Mouse (Mus musculus): Measurements from ENCODE around the gene Fkbp9. TPM values are rescaled to one million over a fixed set of nuclear protein-coding genes. Genes with fewer than 3 reads are reported as not detected.

The Fkbp9 gene
- polyA plus RNA-seq, 1 experiment from 2014 or later: 42.6 TPM

DNA sequence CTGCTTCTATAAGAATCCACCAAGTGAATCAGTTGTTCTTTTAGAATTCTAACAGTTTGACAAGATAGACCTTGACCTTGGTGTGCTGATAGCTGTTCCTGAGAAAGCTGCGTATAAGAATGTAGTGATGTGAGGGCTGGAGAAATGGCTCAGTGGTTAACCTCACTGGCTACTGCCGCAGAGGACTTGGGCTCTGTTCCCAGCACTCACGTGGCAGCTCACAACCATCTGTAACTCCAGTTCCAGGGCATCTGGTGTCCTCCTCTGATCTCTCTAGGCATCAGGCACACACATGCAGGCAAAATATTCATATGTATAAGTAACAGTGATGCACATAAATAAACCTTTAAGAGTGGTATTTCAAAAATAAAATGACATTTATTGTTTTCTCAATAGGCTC is 76.1 kb downstream of the Fkbp9 start:
- H3K4me3 ChIP-seq (replicated peaks; ENCODE audit: low read length): no peak overlapping the region
- H3K4me2 ChIP-seq (replicated peaks): no peak overlapping the region
- H3K27ac ChIP-seq: no peak overlapping the region
- peaks cover 14% of the 10 kb centered on the region; the same call in 1 of the 2 replicates for H3K4me1 ChIP-seq (replicated peaks; ENCODE audit: control insufficient read depth, insufficient read depth, low read length)
- no peaks in the 10 kb centered on the region for H3K36me3 ChIP-seq (replicated peaks; ENCODE audit: control insufficient read depth, insufficient read depth)
- no peak overlapping the region for H3K9ac ChIP-seq
- DNase-seq (ENCODE audit: low spot score) (no peak), ATAC-seq (ENCODE audit: low FRiP score) (no peak)
- 93% methylated on average over 3 of the region's 3 CpGs for WGBS
- H3K27me3 ChIP-seq (ENCODE audit: control insufficient read depth, insufficient read depth, low read length): no peaks in the 10 kb centered on the region
- H3K9me3 ChIP-seq (ENCODE audit: control insufficient read depth, low read length): no peaks in the 10 kb centered on the region

DNA sequence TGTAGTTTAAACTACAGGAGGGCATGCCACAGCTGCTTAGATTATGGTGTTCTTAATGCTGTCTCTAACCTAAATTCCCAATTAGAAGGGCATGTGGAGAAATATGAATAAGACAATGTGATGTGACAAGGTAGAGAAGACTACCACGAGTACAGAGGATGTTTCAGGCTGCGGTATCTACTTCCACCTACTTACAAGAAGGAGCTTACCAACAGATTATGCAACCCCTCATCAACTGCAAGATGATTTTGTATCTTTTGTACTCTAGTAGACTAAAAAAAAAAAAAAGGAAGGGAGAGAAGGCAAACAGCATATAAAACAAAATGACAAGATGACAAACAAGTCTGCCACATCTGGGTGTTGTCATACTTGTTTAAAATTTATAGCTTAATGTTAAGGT is 76.5 kb downstream of the Fkbp9 start:
- DNase-seq (ENCODE audit: low spot score): no peak
- Histone ChIP-seq H3K4me1 (replicated peaks; ENCODE audit: control insufficient read depth, insufficient read depth, low read length) (peaks cover 14% of the 10 kb centered on the region; the same call in 1 of the 2 replicates), H3K4me3 (replicated peaks; ENCODE audit: low read length) (no peak overlapping the region), H3K36me3 (replicated peaks; ENCODE audit: control insufficient read depth, insufficient read depth) (no peaks in the 10 kb centered on the region), H3K27ac (no peak overlapping the region), H3K9ac (no peak overlapping the region), H3K9me3 (ENCODE audit: control insufficient read depth, low read length) (no peaks in the 10 kb centered on the region), H3K27me3 (ENCODE audit: control insufficient read depth, insufficient read depth, low read length) (no peaks in the 10 kb centered on the region), H3K4me2 (replicated peaks) (no peak overlapping the region)
- ATAC-seq (ENCODE audit: low FRiP score): no peak
- WGBS: 95% methylated on average over 2 of the region's 2 CpGs

DNA sequence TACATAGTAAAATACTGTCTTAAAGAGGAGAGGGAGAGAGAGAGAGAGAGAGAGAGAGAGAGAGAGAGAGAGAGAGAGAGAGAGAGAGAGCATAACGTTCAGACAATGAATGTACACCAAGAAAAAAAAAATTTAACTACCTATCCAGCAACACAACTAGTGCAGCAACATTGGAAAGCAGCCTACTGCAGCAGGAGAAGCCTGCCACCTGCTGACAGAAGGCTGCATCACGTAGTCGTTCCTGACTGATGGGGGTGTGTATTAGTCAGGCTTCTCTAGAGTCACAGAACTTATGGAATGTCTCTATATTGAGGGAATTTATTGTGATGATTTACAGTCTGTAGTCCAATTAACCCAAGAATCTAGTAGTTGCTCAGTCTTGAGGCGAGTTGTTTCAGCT is 77.1 kb downstream of the Fkbp9 start:
- H3K4me1 ChIP-seq (replicated peaks; ENCODE audit: control insufficient read depth, insufficient read depth, low read length): peaks cover 10% of the 10 kb centered on the region; the same call in 1 of the 2 replicates
- H3K36me3 ChIP-seq (replicated peaks; ENCODE audit: control insufficient read depth, insufficient read depth): no peaks in the 10 kb centered on the region
- H3K27me3 ChIP-seq (ENCODE audit: control insufficient read depth, insufficient read depth, low read length): no peaks in the 10 kb centered on the region
- H3K4me2 ChIP-seq (replicated peaks): no peak overlapping the region
- DNase-seq (ENCODE audit: low spot score) (peak; percentile 59), ATAC-seq (ENCODE audit: low FRiP score) (no peak)
- H3K27ac ChIP-seq: no peak overlapping the region
- no peaks in the 10 kb centered on the region for H3K9me3 ChIP-seq (ENCODE audit: control insufficient read depth, low read length)
- no peak overlapping the region for H3K4me3 ChIP-seq (replicated peaks; ENCODE audit: low read length)
- WGBS: 15% methylated on average over 4 of the region's 4 CpGs
- no peak overlapping the region for H3K9ac ChIP-seq

DNA sequence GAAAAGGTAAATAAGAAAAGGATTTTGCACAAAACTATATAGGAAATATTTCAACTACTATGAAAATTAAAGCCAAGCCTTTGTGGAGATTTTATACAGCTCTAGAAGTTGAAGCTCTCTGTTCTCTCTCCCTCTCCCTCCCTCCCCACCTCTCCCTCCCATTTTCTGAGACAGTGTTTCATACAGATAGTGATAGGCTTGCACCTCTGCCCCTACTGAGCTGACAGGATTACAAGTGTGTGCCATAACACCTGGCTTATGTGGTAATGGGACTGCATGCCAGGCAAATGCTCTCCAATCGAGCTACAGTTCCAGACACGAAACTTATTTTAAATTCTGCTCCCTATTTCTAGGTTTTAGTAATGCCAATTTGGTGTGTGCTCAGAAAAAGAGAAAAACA is 79.1 kb downstream of the Fkbp9 start:
- Histone ChIP-seq H3K4me1 (replicated peaks; ENCODE audit: control insufficient read depth, insufficient read depth, low read length) (no peaks in the 10 kb centered on the region), H3K9ac (no peak overlapping the region), H3K27ac (no peak overlapping the region), H3K4me2 (replicated peaks) (no peak overlapping the region), H3K36me3 (replicated peaks; ENCODE audit: control insufficient read depth, insufficient read depth) (no peaks in the 10 kb centered on the region), H3K4me3 (replicated peaks; ENCODE audit: low read length) (no peak overlapping the region), H3K27me3 (ENCODE audit: control insufficient read depth, insufficient read depth, low read length) (no peaks in the 10 kb centered on the region), H3K9me3 (ENCODE audit: control insufficient read depth, low read length) (no peaks in the 10 kb centered on the region)
- ATAC-seq (ENCODE audit: low FRiP score) (no peak), DNase-seq (ENCODE audit: low spot score) (no peak)
- 89% methylated on average over 2 of the region's 2 CpGs for WGBS

DNA sequence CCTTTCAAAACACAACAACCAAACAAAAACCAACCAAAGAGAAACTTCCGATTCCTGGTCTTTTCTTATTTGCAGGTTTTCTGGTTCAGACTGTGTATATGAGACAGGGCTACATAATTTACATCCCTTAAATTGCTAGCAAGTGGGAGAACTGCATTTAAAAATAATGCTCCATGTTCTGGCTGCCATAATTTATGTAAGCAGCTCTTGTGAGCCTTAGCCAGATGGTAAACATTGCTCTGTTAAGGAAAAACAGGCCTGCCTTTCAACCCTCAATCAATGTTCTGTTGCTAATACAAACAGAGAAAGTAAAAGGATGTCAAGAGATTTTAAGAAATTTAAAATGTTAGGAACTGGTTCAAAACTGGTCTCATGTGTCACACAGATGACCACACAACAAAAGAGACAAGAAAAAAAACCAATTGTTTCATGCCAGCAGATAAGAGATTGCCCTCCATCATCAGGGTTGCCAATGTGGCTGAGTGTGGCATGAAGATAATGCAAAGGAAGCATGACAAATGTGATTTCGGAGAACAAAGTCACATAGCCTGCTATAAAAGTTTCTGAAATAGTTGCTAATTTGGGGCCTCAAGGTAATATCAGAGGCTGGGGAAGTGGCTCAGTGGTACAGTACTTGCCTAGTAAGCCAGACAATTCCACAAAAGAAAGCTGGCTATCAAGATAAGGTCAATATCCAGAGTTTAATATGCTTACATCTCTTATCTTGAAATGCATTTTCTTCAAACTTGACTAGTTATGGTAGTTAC is 81.4 kb downstream of the Fkbp9 start:
- Histone ChIP-seq H3K36me3 (replicated peaks; ENCODE audit: control insufficient read depth, insufficient read depth) (no peaks in the 10 kb centered on the region), H3K27ac (no peak overlapping the region), H3K4me1 (replicated peaks; ENCODE audit: control insufficient read depth, insufficient read depth, low read length) (no peaks in the 10 kb centered on the region), H3K9ac (no peak overlapping the region), H3K9me3 (ENCODE audit: control insufficient read depth, low read length) (no peaks in the 10 kb centered on the region), H3K4me3 (replicated peaks; ENCODE audit: low read length) (no peak overlapping the region), H3K27me3 (ENCODE audit: control insufficient read depth, insufficient read depth, low read length) (no peaks in the 10 kb centered on the region), H3K4me2 (replicated peaks) (no peak overlapping the region)
- no peak for ATAC-seq (ENCODE audit: low FRiP score)
- 92% methylated on average over 2 of the region's 2 CpGs for WGBS
- no peak for DNase-seq (ENCODE audit: low spot score)

DNA sequence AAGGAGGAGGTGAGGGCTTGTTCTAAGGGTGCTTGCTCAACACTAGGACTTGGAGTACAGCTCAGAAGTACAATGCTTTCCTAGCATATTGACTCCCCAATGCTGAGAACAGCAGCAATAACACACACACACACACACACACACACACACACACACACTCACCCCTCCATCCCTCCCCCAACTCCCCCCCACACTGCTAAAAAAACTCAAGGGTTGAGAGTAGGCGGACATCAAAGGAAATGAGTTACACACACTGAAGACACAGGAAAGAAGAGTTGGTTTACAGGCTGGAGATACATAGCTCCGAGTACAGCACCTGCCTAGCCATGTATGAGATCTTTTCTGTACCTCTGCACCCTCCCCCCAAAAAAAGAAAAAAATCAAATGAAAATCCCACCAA is 84.4 kb downstream of the Fkbp9 start:
- 92% methylated on average over 2 of the region's 2 CpGs for WGBS
- no peaks in the 10 kb centered on the region for H3K27me3 ChIP-seq (ENCODE audit: control insufficient read depth, insufficient read depth, low read length)
- no peaks in the 10 kb centered on the region for H3K4me1 ChIP-seq (replicated peaks; ENCODE audit: control insufficient read depth, insufficient read depth, low read length)
- no peaks in the 10 kb centered on the region for H3K36me3 ChIP-seq (replicated peaks; ENCODE audit: control insufficient read depth, insufficient read depth)
- H3K9ac ChIP-seq: no peak overlapping the region
- H3K27ac ChIP-seq: no peak overlapping the region
- no peak for ATAC-seq (ENCODE audit: low FRiP score)
- no peak for DNase-seq (ENCODE audit: low spot score)
- no peaks in the 10 kb centered on the region for H3K9me3 ChIP-seq (ENCODE audit: control insufficient read depth, low read length)
- H3K4me2 ChIP-seq (replicated peaks): no peak overlapping the region
- no peak overlapping the region for H3K4me3 ChIP-seq (replicated peaks; ENCODE audit: low read length)

DNA sequence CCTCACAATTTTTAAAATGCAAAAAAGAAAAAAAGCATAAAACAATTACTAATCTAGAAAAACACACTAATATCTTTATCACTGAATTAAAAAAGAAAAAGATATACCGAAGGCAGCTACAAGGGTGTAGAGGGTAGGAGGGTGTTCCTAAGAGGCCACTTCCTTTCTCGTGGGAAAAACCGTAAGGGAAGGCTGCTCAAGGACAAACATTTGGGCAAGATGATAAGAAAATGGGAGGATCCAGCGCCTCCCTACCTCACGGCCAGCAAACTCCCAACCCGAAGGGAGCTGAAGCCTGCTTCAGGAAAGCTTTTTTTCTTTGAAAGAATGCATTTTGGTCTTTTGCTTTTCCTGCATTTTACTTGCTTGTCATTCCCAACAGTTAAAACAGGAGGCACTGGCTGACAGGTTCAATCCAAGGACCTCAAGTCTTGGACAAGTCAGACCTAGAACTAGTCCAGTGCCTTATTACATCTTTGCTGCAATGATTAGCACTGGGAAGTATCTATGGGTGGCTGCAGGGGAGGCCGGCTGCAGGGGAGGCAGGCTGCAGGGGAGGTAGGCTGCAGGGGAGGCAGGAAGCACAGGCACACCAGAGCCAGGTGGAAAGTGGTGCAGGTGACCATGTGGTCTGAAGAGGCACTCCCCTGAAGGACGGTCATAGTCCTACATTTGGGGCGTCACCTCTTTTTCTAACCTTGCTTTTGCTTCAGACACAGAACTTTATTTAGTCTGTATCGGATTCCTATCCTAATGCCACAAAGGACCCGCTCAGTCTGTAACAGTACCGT is 85.9 kb downstream of the Fkbp9 start:
- Histone ChIP-seq H3K4me1 (replicated peaks; ENCODE audit: control insufficient read depth, insufficient read depth, low read length) (peaks cover 10% of the 10 kb centered on the region), H3K9ac (no peak overlapping the region), H3K4me2 (replicated peaks) (no peak overlapping the region), H3K36me3 (replicated peaks; ENCODE audit: control insufficient read depth, insufficient read depth) (no peaks in the 10 kb centered on the region), H3K9me3 (ENCODE audit: control insufficient read depth, low read length) (no peaks in the 10 kb centered on the region), H3K27ac (no peak overlapping the region), H3K27me3 (ENCODE audit: control insufficient read depth, insufficient read depth, low read length) (no peaks in the 10 kb centered on the region), H3K4me3 (replicated peaks; ENCODE audit: low read length) (no peak overlapping the region)
- ATAC-seq (ENCODE audit: low FRiP score) (no peak), DNase-seq (ENCODE audit: low spot score) (no peak)
- 83% methylated on average over 12 of the region's 12 CpGs for WGBS

DNA sequence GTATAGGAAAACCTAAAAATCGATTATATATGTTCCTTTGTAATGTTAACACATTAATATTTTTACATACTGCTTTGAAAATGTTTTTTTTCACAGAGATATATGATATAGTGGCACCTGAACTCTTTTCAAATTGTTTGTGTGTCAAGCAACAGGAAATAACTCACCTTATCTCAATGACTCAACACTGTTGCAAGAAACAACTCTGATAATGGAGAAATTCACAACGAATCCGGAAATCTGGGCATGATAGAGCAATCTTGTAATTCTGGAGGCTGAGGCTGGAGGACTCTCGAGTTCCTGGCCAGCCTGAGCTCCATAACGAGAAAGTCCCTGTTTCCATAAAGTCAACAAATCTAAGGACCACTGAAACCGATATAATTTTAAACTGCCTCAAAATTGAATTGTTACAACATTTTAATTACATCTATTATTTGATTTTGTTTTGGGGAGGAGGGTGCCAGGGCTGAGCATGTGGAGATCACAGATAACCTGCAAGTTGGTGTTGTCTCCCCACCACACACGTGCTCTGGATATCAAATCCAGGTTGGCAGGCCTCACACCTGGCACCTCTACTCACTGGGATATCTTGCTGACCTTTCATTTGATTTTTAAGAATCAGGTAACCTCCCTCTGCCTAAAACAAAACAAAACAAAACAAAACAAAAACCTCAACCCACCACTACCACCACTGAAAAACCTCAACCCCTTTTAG is 87.6 kb downstream of the Fkbp9 start:
- no peak for ATAC-seq (ENCODE audit: low FRiP score)
- H3K4me2 ChIP-seq (replicated peaks): no peak overlapping the region
- 92% methylated on average over 7 of the region's 7 CpGs for WGBS

More for the DNA sequence above, 87.6 kb downstream of the Fkbp9 start:
- no peak overlapping the region for H3K4me3 ChIP-seq (replicated peaks; ENCODE audit: low read length)
- no peaks in the 10 kb centered on the region for H3K9me3 ChIP-seq (ENCODE audit: control insufficient read depth, low read length)
- no peak for DNase-seq (ENCODE audit: low spot score)
- peaks cover 13% of the 10 kb centered on the region for H3K4me1 ChIP-seq (replicated peaks; ENCODE audit: control insufficient read depth, insufficient read depth, low read length)
- H3K36me3 ChIP-seq (replicated peaks; ENCODE audit: control insufficient read depth, insufficient read depth): no peaks in the 10 kb centered on the region
- H3K9ac ChIP-seq: no peak overlapping the region
- H3K27me3 ChIP-seq (ENCODE audit: control insufficient read depth, insufficient read depth, low read length): no peaks in the 10 kb centered on the region
- no peak overlapping the region for H3K27ac ChIP-seq
